Mouse (Mus musculus): ENCODE measurements around the gene Emilin2. TPM values are rescaled to one million over a fixed set of nuclear protein-coding genes. Genes with fewer than 3 reads are reported as not detected.
"Not testable (repeated sequence)": the region's sequence is repeated elsewhere in the genome, so short reads cannot be mapped to it uniquely, and the experiment has no call there.

Emilin2 gene
- polyA plus RNA-seq, 1 experiment from 2014 or later, result 2.4 TPM

DNA sequence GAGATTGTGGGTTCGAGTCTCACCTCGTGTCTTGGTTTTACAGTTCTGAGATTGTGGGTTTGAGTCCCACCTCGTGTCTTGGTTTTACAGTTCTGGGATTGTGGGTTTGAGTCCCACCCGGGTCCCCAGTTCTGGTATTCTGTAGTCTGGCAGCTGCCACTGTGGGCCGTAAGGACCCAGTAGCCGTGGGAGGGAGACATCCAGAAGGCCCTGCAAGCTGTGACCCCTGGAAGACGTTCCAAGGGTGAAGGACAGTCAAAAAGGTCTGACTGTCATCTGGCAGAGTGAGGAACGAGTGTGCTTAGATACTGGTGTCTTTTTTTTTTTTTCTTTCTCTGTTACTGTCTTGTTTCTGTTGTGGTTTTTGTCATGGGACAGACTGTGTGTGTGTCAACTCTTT, 9.0 kb upstream of the Emilin2 start:
- H3K4me3 ChIP-seq (ENCODE audit: low read length); H3K9me3 ChIP-seq (ENCODE audit: control insufficient read depth, low read length); H3K4me1 ChIP-seq (ENCODE audit: control insufficient read depth, insufficient read depth, low read length); H3K27me3 ChIP-seq (replicated peaks; ENCODE audit: control insufficient read depth, insufficient read depth, low read length); H3K27ac ChIP-seq (ENCODE audit: low read length); ATAC-seq; H3K9ac ChIP-seq (ENCODE audit: low read depth, low read length); H3K36me3 ChIP-seq (ENCODE audit: control insufficient read depth, insufficient read depth, low read length); H3K4me2 ChIP-seq (ENCODE audit: low read depth, low read length): not testable (repeated sequence)
- 82% methylated on average over 8 of the region's 8 CpGs for WGBS

DNA sequence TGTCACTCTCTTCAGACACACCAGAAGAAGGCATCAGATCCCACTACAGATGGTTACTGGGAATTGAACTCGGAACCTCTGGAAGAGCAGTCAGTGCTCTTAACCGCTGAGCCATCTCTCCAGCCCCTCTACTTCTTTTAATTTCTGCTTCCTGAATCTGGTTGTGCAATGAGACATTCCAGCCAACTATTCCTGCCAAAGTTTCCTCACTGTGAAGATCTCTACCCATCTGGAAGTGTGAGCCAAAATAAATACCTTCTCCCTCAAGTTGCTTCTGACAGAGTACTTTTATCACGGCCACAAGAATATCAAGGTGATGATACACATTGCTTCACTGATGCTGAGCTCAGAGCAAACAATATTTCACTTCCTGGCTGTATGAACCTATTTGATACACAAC, 7.6 kb upstream of the Emilin2 start:
- H3K27ac ChIP-seq (ENCODE audit: low read length), result no peak overlapping the region
- H3K27me3 ChIP-seq (replicated peaks; ENCODE audit: control insufficient read depth, insufficient read depth, low read length), result no peaks in the 10 kb centered on the region
- H3K4me3 ChIP-seq (ENCODE audit: low read length), result no peak overlapping the region
- ATAC-seq, result no peak
- no peaks in the 10 kb centered on the region for H3K36me3 ChIP-seq (ENCODE audit: control insufficient read depth, insufficient read depth, low read length)
- H3K4me2 ChIP-seq (ENCODE audit: low read depth, low read length), result no peak overlapping the region
- no peaks in the 10 kb centered on the region for H3K9me3 ChIP-seq (ENCODE audit: control insufficient read depth, low read length)
- no peaks in the 10 kb centered on the region for H3K4me1 ChIP-seq (ENCODE audit: control insufficient read depth, insufficient read depth, low read length)
- WGBS, result 91% methylated on average over 3 of the region's 3 CpGs
- H3K9ac ChIP-seq (ENCODE audit: low read depth, low read length), result no peak overlapping the region

- Histone ChIP-seq H3K4me1 (ENCODE audit: control insufficient read depth, insufficient read depth, low read length) (no peaks in the 10 kb centered on the region), H3K27ac (ENCODE audit: low read length) (no peak overlapping the region), H3K9ac (ENCODE audit: low read depth, low read length) (no peak overlapping the region), H3K4me2 (ENCODE audit: low read depth, low read length) (no peak overlapping the region), H3K36me3 (ENCODE audit: control insufficient read depth, insufficient read depth, low read length) (no peaks in the 10 kb centered on the region), H3K9me3 (ENCODE audit: control insufficient read depth, low read length) (no peaks in the 10 kb centered on the region), H3K4me3 (ENCODE audit: low read length) (no peak overlapping the region), H3K27me3 (replicated peaks; ENCODE audit: control insufficient read depth, insufficient read depth, low read length) (no peaks in the 10 kb centered on the region)
- ATAC-seq, result no peak
- 91% methylated on average over 4 of the region's 4 CpGs for WGBS
These were observed 5.8 kb upstream of the Emilin2 start for GRCm38 (mm10) chr17:71317571-71317970.

- Histone ChIP-seq H3K4me1 (ENCODE audit: control insufficient read depth, insufficient read depth, low read length) (peaks cover 8% of the 10 kb centered on the region; the same call in 1 of the 2 replicates), H3K9ac (ENCODE audit: low read depth, low read length) (no peak overlapping the region), H3K4me2 (ENCODE audit: low read depth, low read length) (no peak overlapping the region), H3K27me3 (replicated peaks; ENCODE audit: control insufficient read depth, insufficient read depth, low read length) (peaks cover 22% of the 10 kb centered on the region), H3K4me3 (ENCODE audit: low read length) (no peak overlapping the region), H3K36me3 (ENCODE audit: control insufficient read depth, insufficient read depth, low read length) (no peaks in the 10 kb centered on the region), H3K27ac (ENCODE audit: low read length) (no peak overlapping the region), H3K9me3 (ENCODE audit: control insufficient read depth, low read length) (no peaks in the 10 kb centered on the region)
- no peak for ATAC-seq
- 74% methylated on average over 4 of the region's 4 CpGs for WGBS
These were observed 2.5 kb upstream of the Emilin2 start for GRCm38 (mm10) chr17:71314315-71314714.

GRCm38 (mm10) chr17:71310486-71311339, 1.1 kb downstream of the Emilin2 start:
- Histone ChIP-seq H3K4me3 (ENCODE audit: low read length) (peak overlapping the region; percentile 65), H3K4me1 (ENCODE audit: control insufficient read depth, insufficient read depth, low read length) (peaks cover 8% of the 10 kb centered on the region; the same call in 1 of the 2 replicates), H3K27ac (ENCODE audit: low read length) (no peak overlapping the region), H3K27me3 (replicated peaks; ENCODE audit: control insufficient read depth, insufficient read depth, low read length) (peaks cover 31% of the 10 kb centered on the region), H3K4me2 (ENCODE audit: low read depth, low read length) (peak overlapping the region; percentile 99), H3K36me3 (ENCODE audit: control insufficient read depth, insufficient read depth, low read length) (no peaks in the 10 kb centered on the region), H3K9me3 (ENCODE audit: control insufficient read depth, low read length) (no peaks in the 10 kb centered on the region), H3K9ac (ENCODE audit: low read depth, low read length) (peak overlapping the region; percentile 62)
- under 1% methylated on average over 67 of the region's 67 CpGs for WGBS
- peak; percentile 73 for ATAC-seq

GRCm38 (mm10) chr17:71309711-71310485, 1.9 kb downstream of the Emilin2 start:
- H3K4me1 ChIP-seq (ENCODE audit: control insufficient read depth, insufficient read depth, low read length), result peaks cover 8% of the 10 kb centered on the region; the same call in 1 of the 2 replicates
- peak overlapping the region; percentile 62 for H3K9ac ChIP-seq (ENCODE audit: low read depth, low read length)
- WGBS, result 8% methylated on average over 23 of the region's 23 CpGs
- H3K27ac ChIP-seq (ENCODE audit: low read length), result no peak overlapping the region
- H3K4me3 ChIP-seq (ENCODE audit: low read length), result peak overlapping the region; percentile 65
- H3K27me3 ChIP-seq (replicated peaks; ENCODE audit: control insufficient read depth, insufficient read depth, low read length), result peaks cover 31% of the 10 kb centered on the region
- peak overlapping the region; percentile 99 for H3K4me2 ChIP-seq (ENCODE audit: low read depth, low read length)
- H3K9me3 ChIP-seq (ENCODE audit: control insufficient read depth, low read length), result no peaks in the 10 kb centered on the region
- no peak; the same call in 1 of the 2 replicates for ATAC-seq
- no peaks in the 10 kb centered on the region for H3K36me3 ChIP-seq (ENCODE audit: control insufficient read depth, insufficient read depth, low read length)

DNA sequence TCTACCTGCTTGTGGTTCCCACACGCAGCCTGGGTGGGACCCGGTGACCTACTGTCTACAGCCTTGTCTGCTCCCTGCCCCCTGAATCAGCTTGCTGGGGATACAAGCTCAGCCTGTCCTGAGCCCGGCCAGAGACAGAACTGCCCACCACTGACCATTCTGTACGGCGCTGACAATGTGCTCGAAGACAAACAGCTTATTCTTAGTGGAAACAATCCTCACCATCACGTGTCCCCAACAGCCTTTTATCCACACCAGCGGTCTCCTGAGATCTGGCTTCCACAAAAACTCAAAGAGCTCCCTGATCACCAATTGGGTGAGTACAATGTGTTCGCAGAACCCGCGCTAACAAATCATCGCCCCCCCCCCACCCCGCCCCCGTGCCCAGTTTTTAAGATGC, 2.6 kb downstream of the Emilin2 start:
- Histone ChIP-seq H3K27ac (ENCODE audit: low read length) (no peak overlapping the region), H3K36me3 (ENCODE audit: control insufficient read depth, insufficient read depth, low read length) (no peaks in the 10 kb centered on the region), H3K4me3 (ENCODE audit: low read length) (no peak overlapping the region), H3K9me3 (ENCODE audit: control insufficient read depth, low read length) (no peaks in the 10 kb centered on the region), H3K27me3 (replicated peaks; ENCODE audit: control insufficient read depth, insufficient read depth, low read length) (peaks cover 31% of the 10 kb centered on the region), H3K4me2 (ENCODE audit: low read depth, low read length) (no peak overlapping the region), H3K4me1 (ENCODE audit: control insufficient read depth, insufficient read depth, low read length) (peaks cover 8% of the 10 kb centered on the region; the same call in 1 of the 2 replicates), H3K9ac (ENCODE audit: low read depth, low read length) (no peak overlapping the region)
- WGBS, result 45% methylated on average over 14 of the region's 14 CpGs
- ATAC-seq, result no peak

DNA sequence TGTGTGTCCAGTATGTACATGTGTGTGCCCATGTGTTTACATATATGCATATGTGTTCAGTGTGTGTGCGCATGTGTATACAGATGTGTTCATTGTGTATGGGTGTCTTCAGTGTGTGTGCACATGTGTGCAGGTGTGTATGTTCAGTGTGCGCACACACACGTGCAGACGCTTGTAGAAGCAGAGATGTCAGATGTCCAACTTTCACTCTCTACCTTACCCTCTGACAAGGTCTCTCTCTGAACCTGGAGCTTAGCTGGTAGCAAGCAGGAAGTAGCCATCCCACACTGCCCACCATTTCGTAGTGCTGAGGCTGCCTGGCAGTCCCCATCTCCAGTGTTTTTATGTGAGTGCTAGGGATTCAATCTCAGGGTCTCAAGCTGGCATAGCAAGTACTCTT, 3.5 kb downstream of the Emilin2 start:
- ATAC-seq, result no peak
- no peaks in the 10 kb centered on the region for H3K36me3 ChIP-seq (ENCODE audit: control insufficient read depth, insufficient read depth, low read length)
- H3K27me3 ChIP-seq (replicated peaks; ENCODE audit: control insufficient read depth, insufficient read depth, low read length), result peaks cover 31% of the 10 kb centered on the region
- no peak overlapping the region for H3K4me3 ChIP-seq (ENCODE audit: low read length)
- WGBS, result 91% methylated on average over 5 of the region's 5 CpGs
- no peak overlapping the region for H3K4me2 ChIP-seq (ENCODE audit: low read depth, low read length)
- H3K9ac ChIP-seq (ENCODE audit: low read depth, low read length), result no peak overlapping the region
- H3K27ac ChIP-seq (ENCODE audit: low read length), result no peak overlapping the region
- H3K9me3 ChIP-seq (ENCODE audit: control insufficient read depth, low read length), result no peaks in the 10 kb centered on the region
- peaks cover 8% of the 10 kb centered on the region; the same call in 1 of the 2 replicates for H3K4me1 ChIP-seq (ENCODE audit: control insufficient read depth, insufficient read depth, low read length)

DNA sequence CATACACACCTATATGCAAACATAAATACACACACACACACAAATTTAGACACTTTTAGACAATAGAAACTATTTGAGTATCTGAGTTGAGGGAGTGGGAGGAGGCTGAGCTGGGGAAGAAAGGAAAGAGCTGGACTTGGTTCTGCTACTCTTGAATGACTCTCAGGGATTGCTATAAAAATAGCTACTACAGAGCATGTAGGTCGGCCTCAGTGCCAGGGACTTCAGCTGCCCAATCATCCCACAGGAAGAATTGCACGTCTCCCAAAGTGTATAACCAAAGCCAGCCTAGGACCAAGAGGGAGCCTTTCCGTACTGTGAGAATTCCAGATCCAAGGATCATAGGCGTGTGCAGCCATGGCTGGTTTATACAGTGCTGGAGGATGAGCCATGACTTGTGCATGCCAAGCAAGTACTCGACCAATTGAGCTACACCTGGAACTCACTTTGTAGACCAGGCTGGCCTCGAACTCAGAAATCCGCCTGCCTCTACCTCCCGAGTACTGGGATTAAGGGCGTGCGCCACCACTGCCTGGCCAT, 4.5 kb downstream of the Emilin2 start:
- Histone ChIP-seq H3K27ac (ENCODE audit: low read length) (no peak overlapping the region), H3K4me1 (ENCODE audit: control insufficient read depth, insufficient read depth, low read length) (peaks cover 8% of the 10 kb centered on the region; the same call in 1 of the 2 replicates), H3K36me3 (ENCODE audit: control insufficient read depth, insufficient read depth, low read length) (no peaks in the 10 kb centered on the region), H3K4me3 (ENCODE audit: low read length) (no peak overlapping the region), H3K9me3 (ENCODE audit: control insufficient read depth, low read length) (no peaks in the 10 kb centered on the region), H3K4me2 (ENCODE audit: low read depth, low read length) (no peak overlapping the region), H3K27me3 (replicated peaks; ENCODE audit: control insufficient read depth, insufficient read depth, low read length) (peaks cover 31% of the 10 kb centered on the region), H3K9ac (ENCODE audit: low read depth, low read length) (no peak overlapping the region)
- 86% methylated on average over 10 of the region's 10 CpGs for WGBS
- no peak for ATAC-seq
